Mouse (Mus musculus) spleen, adult 2 months (tissue): Measurements from ENCODE around the gene Kiss1r. TPM values are rescaled to one million over a fixed set of nuclear protein-coding genes. Genes with fewer than 3 reads are reported as not detected.

Experiments
- DNase-seq, 2 experiments: peaks; one replicate each; pipeline versions ENCODE4 v3.0.0 to v3.0.0-alpha.2; 2012 to 2021; ENCODE audit warnings: low spot score in 2 of 2, low read depth in 1 of 2
- H3K27ac ChIP-seq: fragments of 200-500 bp; 2 replicates; pipeline ENCODE4 v1.5.1; 2012; ENCODE audit warnings: low read length, inconsistent platforms; ENCODE audit not compliant: insufficient read depth
- H3K27me3 ChIP-seq: fragments of 200-500 bp; 2 replicates; pipeline ENCODE4 v1.6.1; 2012; ENCODE audit warnings: mild to moderate bottlenecking, moderate library complexity, low read length, inconsistent platforms; ENCODE audit not compliant: control insufficient read depth, insufficient read depth
- H3K36me3 ChIP-seq: fragments of 200-500 bp; 2 replicates; pipeline ENCODE4 v1.6.1; 2012; ENCODE audit warnings: mild to moderate bottlenecking, low read length, inconsistent platforms; ENCODE audit not compliant: control insufficient read depth, insufficient read depth
- H3K4me1 ChIP-seq: fragments of 200-500 bp; 2 replicates; pipeline ENCODE4 v1.6.1; 2011; ENCODE audit warnings: inconsistent platforms; ENCODE audit not compliant: control insufficient read depth, insufficient read depth, insufficient read length
- H3K4me3 ChIP-seq: fragments of 200-500 bp; 2 replicates; pipeline ENCODE4 v1.5.1; 2011; ENCODE audit warnings: mild to moderate bottlenecking, inconsistent platforms; ENCODE audit not compliant: insufficient read depth, insufficient read length; ENCODE audit errors: extremely low read depth
- CTCF ChIP-seq: fragments of 200-500 bp; IDR thresholded peaks from 2 replicates; pipeline ENCODE4 v1.5.1; 2011; ENCODE audit warnings: mild to moderate bottlenecking, inconsistent platforms; ENCODE audit not compliant: insufficient read depth, insufficient read length, insufficient replicate concordance; ENCODE audit errors: extremely low read depth
- POLR2A ChIP-seq: fragments of 200-500 bp; IDR thresholded peaks from 2 replicates; pipeline ENCODE4 v1.6.1; 2011; ENCODE audit warnings: low read depth, low read length, inconsistent platforms
- WGBS: fragments of 180-500 bp; shearing (Covaris S2); methylation state at CpG from one replicate; pipeline ENCODE4 v1.1.7; 2018; 5-methylcytosine and 5-hydroxymethylcytosine counted together
- polyA plus RNA-seq: library from polyadenylated mRNA; depleted of rRNA; stranded (reverse); fragments of >200 nt; gene quantifications from 2 replicates; pipeline ENCODE4 v1.2.3, GENCODE M21; 2012; rRNA removed

The Kiss1r gene
- polyA plus RNA-seq: 5.3 and 6.3 TPM in 2 replicates

DNA sequence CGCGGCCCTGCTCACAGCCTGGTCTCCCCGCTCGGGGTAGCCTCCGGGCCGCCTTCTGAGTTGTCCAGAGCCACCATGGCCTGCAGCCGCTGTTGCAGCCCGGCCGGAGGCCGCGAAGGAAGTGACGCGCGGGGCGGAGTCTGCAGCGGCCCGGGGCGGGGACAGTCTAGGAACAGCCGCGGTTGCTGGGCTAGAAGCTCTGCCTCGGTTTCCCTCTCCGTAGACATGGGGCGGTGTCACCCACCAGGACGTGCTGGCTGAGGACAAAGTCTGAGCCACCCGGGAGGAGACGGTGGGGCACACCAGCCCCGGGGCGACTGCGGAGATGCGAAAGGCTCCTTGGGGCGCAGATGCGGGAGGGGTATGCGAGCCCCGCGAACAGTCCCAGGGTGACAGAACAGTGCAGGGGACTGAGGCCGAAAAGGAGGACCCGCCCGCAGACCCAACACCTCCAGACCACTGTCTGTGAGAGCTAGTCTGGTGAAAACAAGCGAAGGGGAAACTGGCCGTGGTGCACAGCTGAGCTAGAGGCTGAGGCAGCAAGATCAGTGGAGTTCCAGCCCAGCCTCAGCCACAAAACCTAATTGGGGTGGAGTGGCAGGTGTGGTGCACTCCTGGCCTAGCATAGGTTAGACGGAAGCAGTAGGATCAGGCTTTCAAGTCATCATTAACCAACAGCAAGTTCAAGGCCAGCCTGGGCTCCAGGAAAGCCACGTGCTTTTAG lies at the start of gene Kiss1r:
TSS of gene Kiss1r (plus strand) at position 164 of the 724 bp plus-strand sequence.
- peak within 1 kb of the TSS; percentile 65 for H3K27ac ChIP-seq
- TF ChIP-seq CTCF (no peak), POLR2A (peak; percentile 81)
- WGBS: 2% methylated on average over 41 of the region's 42 CpGs
- peaks cover 21% of the 10 kb centered on the region for H3K4me1 ChIP-seq
- peak in 1 of 2 experiments; percentile 85 for DNase-seq
- peak within 1 kb of the TSS; percentile 95 for H3K4me3 ChIP-seq
- H3K27me3 ChIP-seq: peaks cover 9% of the 10 kb centered on the region; the same call in 1 of the 2 replicates
- H3K36me3 ChIP-seq: no peaks in the 10 kb centered on the region

DNA sequence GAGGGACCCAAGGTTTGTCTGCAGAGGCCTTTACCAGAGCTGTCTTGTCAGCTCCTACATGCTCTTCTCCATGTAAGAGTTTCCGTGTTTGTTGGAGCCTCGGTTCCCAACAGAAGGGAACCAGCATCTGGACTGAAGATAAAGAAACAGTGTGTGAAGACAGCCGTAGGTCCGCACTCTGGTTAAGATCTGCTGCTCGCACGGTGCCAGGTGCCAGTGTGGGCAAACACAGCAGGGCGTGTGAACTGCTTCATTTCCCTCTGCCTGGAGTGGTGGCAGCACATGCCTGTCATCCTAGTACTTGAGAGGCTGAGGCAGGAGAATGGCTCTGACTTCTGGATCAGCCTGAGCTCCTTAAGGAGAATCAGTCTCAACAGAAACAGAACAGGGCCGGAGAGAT lies 44.9 kb upstream of the Kiss1r start:
- DNase-seq: no peak
- WGBS: 88% methylated on average over 8 of the region's 8 CpGs

GRCm38 (mm10) chr10:79872862-79873261 lies 43.9 kb upstream of the Kiss1r start:
- Histone ChIP-seq H3K4me3 (no peak overlapping the region), H3K36me3 (no peaks in the 10 kb centered on the region), H3K27ac (no peak overlapping the region), H3K4me1 (peaks cover 20% of the 10 kb centered on the region), H3K27me3 (peaks cover 8% of the 10 kb centered on the region)
- no peak for DNase-seq
- 37% methylated on average over 3 of the region's 3 CpGs for WGBS
- TF ChIP-seq POLR2A: no peak
- TF ChIP-seq CTCF: no peak

More for the DNA sequence above, 44.9 kb upstream of the Kiss1r start:
- Histone ChIP-seq H3K4me1 (peaks cover 12% of the 10 kb centered on the region), H3K36me3 (no peaks in the 10 kb centered on the region), H3K27ac (no peak overlapping the region), H3K27me3 (peaks cover 8% of the 10 kb centered on the region), H3K4me3 (no peak overlapping the region)
- TF ChIP-seq CTCF (no peak), POLR2A (no peak)

- no peak overlapping the region for H3K4me3 ChIP-seq
- TF ChIP-seq POLR2A: no peak
- TF ChIP-seq CTCF: no peak
These were observed 43.5 kb upstream of the Kiss1r start for GRCm38 (mm10) chr10:79873313-79873712.

GRCm38 (mm10) chr10:79873715-79874289 lies 43.0 kb upstream of the Kiss1r start:
- TF ChIP-seq POLR2A: no peak
- no peak for TF ChIP-seq CTCF
- Histone ChIP-seq H3K4me1 (peaks cover 22% of the 10 kb centered on the region), H3K4me3 (peak overlapping the region; percentile 50), H3K36me3 (no peaks in the 10 kb centered on the region), H3K27me3 (peaks cover 8% of the 10 kb centered on the region), H3K27ac (no peak overlapping the region)
- no peak for DNase-seq
- 2% methylated on average over 26 of the region's 26 CpGs for WGBS

More at GRCm38 (mm10) chr10:79873313-79873712, 43.5 kb upstream of the Kiss1r start:
- Histone ChIP-seq H3K36me3 (no peaks in the 10 kb centered on the region), H3K27me3 (peaks cover 8% of the 10 kb centered on the region), H3K27ac (no peak overlapping the region), H3K4me1 (peaks cover 22% of the 10 kb centered on the region)
- WGBS: 6% methylated on average over 6 of the region's 6 CpGs
- DNase-seq: no peak

- 2% methylated on average over 52 of the region's 57 CpGs for WGBS
- Histone ChIP-seq H3K27me3 (peaks cover 8% of the 10 kb centered on the region), H3K4me1 (peaks cover 22% of the 10 kb centered on the region), H3K27ac (no peak within 1 kb of the TSS), H3K36me3 (no peaks in the 10 kb centered on the region), H3K4me3 (peak within 1 kb of the TSS; percentile 50)
- DNase-seq: no peak
- no peak for TF ChIP-seq POLR2A
These were observed 42.4 kb upstream of the Kiss1r start, which contains the start of the genes Prtn3 and Plppr3 for GRCm38 (mm10) chr10:79874290-79874862. Gene Prtn3 (plus strand): TSS chr10:79874476. Gene Plppr3 (minus strand): TSS chr10:79874634.
